In genomic region chr10:21605011-21605571, GRCm38 (mm10) we compare ENCODE assay signal across 9 mouse cellular contexts. TPM values are rescaled to one million over a fixed set of nuclear protein-coding genes. Genes with fewer than 3 reads are reported as not detected.
A peak's percentile ranks its signal among the peaks of the same experiment; 100 is the strongest.
DNase-seq lines count a peak whose midpoint lies in the region; TF ChIP-seq lines count a peak whose summit lies in the region.
"Had no signal": no experiment of that assay in that cellular context is flagged by ENCODE, and none has a peak within 500 bp of the region (broad histone marks: within the 10 kb centered on the region; RNA-seq: fewer than 3 reads in every experiment).

No protein-coding gene starts in this region.

- peak overlapping the region; percentile 30; the same call in 1 of the 2 replicates for H3K27ac ChIP-seq in thymus, adult 2 months (ENCODE audit: control insufficient read depth, insufficient read depth, low read length)
- H3K27ac ChIP-seq in left cerebral cortex, adult 2 months: peak overlapping the region; percentile 80
- peak overlapping the region; percentile 81 for H3K27ac ChIP-seq in macrophage
- H3K27ac ChIP-seq: midbrain, embryonic 12.5 days had no signal

- 46% methylated on average over 4 of the region's 4 CpGs for WGBS in thymus, adult 2 months
- WGBS in macrophage (ENCODE audit: missing documents): 17% methylated on average over 4 of the region's 4 CpGs

- H3K4me3 ChIP-seq in thymus, adult 2 months (ENCODE audit: control insufficient read depth, insufficient read depth, low read length): no peak overlapping the region
- H3K4me3 ChIP-seq in left cerebral cortex, adult 2 months: no peak overlapping the region
- H3K4me3 ChIP-seq in macrophage (ENCODE audit: inconsistent target): no peak overlapping the region
- H3K4me3 ChIP-seq: midbrain, embryonic 12.5 days had no signal

- no peaks in the 10 kb centered on the region for H3K79me2 ChIP-seq in macrophage (ENCODE audit: inconsistent target)

- H3K36me3 ChIP-seq in thymus, adult 2 months (ENCODE audit: control insufficient read depth, insufficient read depth, low read length): no peaks in the 10 kb centered on the region
- no peaks in the 10 kb centered on the region for H3K36me3 ChIP-seq in macrophage (ENCODE audit: inconsistent target)
- H3K36me3 ChIP-seq: midbrain, embryonic 12.5 days had no signal

- intact Hi-C loops in heart, postnatal 25 days (cut with DNase I): loop anchor here (2.0 kb wide), 1 partner anchor 24 kb away; no protein-coding TSS in a partner anchor
- intact Hi-C loops in left cerebral cortex, adult 2 months (cut with DNase I): loop anchor here (1.0 kb wide), 1 partner anchor 54 kb away; no protein-coding TSS in a partner anchor

- H3K4me1 ChIP-seq in thymus, adult 2 months (replicated peaks; ENCODE audit: control insufficient read depth, insufficient read depth, low read length): no peaks in the 10 kb centered on the region

- no peak for TF ChIP-seq CTCF in thymus, adult 2 months (IDR thresholded peaks at IDR 0.05; ENCODE audit: borderline replicate concordance, control insufficient read depth, extremely low read depth, insufficient read depth, low read length, poor library complexity)
- TF ChIP-seq CTCF in left cerebral cortex, adult 2 months (IDR thresholded peaks at IDR 0.05): no peak

- H3K27me3 ChIP-seq in thymus, adult 2 months (ENCODE audit: control insufficient read depth, insufficient read depth, low read length): no peaks in the 10 kb centered on the region
- H3K27me3 ChIP-seq: midbrain, embryonic 12.5 days had no signal

- no peak for TF ChIP-seq POLR2A in thymus, adult 2 months (IDR thresholded peaks at IDR 0.05; ENCODE audit: control insufficient read depth, extremely low read depth, insufficient read depth, low read length, poor library complexity)

- no peak for DNase-seq in thymus, adult 2 months
- DNase-seq in thymus, postnatal 36 days: no peak
- peak; percentile 24 to 37 for DNase-seq in frontal cortex, postnatal 14 days (ENCODE audit: low spot score in 2 of 2)
- peak; percentile 56 for DNase-seq in heart, postnatal 25 days (ENCODE audit: low spot score)
- peak; percentile 22 to 32 for DNase-seq in left cerebral cortex, adult 2 months (ENCODE audit: extremely low spot score in 1 of 2, low spot score in 2 of 2)
- DNase-seq in retina, embryonic 14.5 days (ENCODE audit: low spot score): no peak
- DNase-seq in neural tube, embryonic 10.5 days (ENCODE audit: extremely low spot score, low spot score): no peak

RNA-seq across cellular contexts. Expression of gene 1700020N01Rik, which starts 12.1 kb away (rescaled TPM):
- 0.09 TPM in 1 of 2 replicates, not detected in the other for polyA plus RNA-seq in thymus, adult 2 months (2012; rRNA removed)
- total RNA-seq in heart, postnatal 25 days (2021): not detected
- not detected for total RNA-seq in left cerebral cortex, adult 2 months (2021)
- not detected for total RNA-seq in macrophage (2018; cell fraction: chromatin; rRNA removed)
- total RNA-seq in macrophage (2018; cell fraction: cytosol; rRNA removed): not detected
- total RNA-seq in macrophage (2018; cell fraction: nucleus; rRNA removed): not detected
- polyA plus RNA-seq in macrophage (2018): not detected in 3 replicates
- polyA plus RNA-seq: midbrain, embryonic 12.5 days had no signal

Comparison
In these comparisons a context has a peak if more than half of its experiments do, and no peak if none do; other contexts are left out.
1. DNase-seq: peak in frontal cortex, postnatal 14 days (2 of 2), heart, postnatal 25 days (single experiment) and left cerebral cortex, adult 2 months (2 of 2); none in thymus, adult 2 months (single experiment), thymus, postnatal 36 days (0 of 2), retina, embryonic 14.5 days (single experiment) and neural tube, embryonic 10.5 days (single experiment).
2. H3K27ac ChIP-seq: peak in every context shown above with its lines; median percentile 81 in macrophage; 80 in left cerebral cortex, adult 2 months; 30 in thymus, adult 2 months.